Mouse (Mus musculus) gastrocnemius, postnatal 14 days (tissue): ENCODE measurements around the gene Sirt7. TPM values are rescaled to one million over a fixed set of nuclear protein-coding genes. Genes with fewer than 3 reads are reported as not detected.
A peak's percentile ranks its signal among the peaks of the same experiment; 100 is the strongest.
"Not testable (repeated sequence)": the region's sequence is repeated elsewhere in the genome, so short reads cannot be mapped to it uniquely, and the experiment has no call there.

Experiments
- DNase-seq: peaks from one replicate; pipeline ENCODE4 v3.0.0; 2021; ENCODE audit warnings: mixed read lengths
- intact Hi-C: fragments of 180-260 bp; cut with DNase I; formaldehyde crosslinking; loops from one replicate; pipeline ENCODE4 v1.15.1; 2025; ENCODE audit warnings: low total_unique reads
- total RNA-seq, 2 experiments: library from RNA; stranded (reverse); gene quantifications; 2 replicates each; pipeline ENCODE4 v1.2.3; 2021

Sirt7 gene
- total RNA-seq, 2 experiments from 2014 or later, result 5.2 to 5.4 TPM

- DNase-seq, result no peak
- intact Hi-C loops, result no loop called here
Measured at GRCm38 (mm10) chr11:120600716-120601115, 24.3 kb downstream of the Sirt7 start.

DNA sequence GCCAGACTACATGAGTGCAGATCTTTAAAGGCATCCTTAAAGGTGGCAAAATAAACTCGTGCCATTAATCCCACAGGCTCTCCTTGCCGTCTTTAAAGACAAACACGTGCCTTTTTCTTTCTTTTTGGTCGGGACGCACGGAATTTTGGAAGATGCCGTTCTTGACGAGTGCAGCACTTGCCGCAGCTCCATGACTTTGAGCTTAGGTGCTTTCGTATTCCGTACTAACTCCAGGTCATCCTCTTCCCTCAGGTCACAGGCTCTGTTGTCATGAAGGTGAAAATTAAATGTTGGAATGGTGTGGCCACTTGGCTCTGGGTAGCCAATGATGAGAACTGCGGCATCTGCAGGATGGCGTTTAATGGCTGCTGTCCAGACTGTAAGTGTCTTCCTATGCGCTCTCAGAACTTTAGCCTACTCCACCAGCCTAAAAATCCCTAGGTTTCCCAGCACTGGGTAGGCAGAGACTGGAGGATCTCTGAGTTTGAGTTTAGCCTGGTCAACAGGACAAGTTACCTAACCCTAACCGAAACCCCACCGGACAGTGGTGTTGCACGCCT, 26.0 kb downstream of the Sirt7 start:
- intact Hi-C loops, result no loop called here
- no peak for DNase-seq

GRCm38 (mm10) chr11:120598283-120598989, 26.6 kb downstream of the Sirt7 start, which contains the start of the genes Alyref and Anapc11:
Alyref (minus strand) TSS chr11:120598365.
Anapc11 (plus strand) TSS chr11:120598421.
- peak; percentile 94 for DNase-seq
- intact Hi-C loops, result no loop called here

DNA sequence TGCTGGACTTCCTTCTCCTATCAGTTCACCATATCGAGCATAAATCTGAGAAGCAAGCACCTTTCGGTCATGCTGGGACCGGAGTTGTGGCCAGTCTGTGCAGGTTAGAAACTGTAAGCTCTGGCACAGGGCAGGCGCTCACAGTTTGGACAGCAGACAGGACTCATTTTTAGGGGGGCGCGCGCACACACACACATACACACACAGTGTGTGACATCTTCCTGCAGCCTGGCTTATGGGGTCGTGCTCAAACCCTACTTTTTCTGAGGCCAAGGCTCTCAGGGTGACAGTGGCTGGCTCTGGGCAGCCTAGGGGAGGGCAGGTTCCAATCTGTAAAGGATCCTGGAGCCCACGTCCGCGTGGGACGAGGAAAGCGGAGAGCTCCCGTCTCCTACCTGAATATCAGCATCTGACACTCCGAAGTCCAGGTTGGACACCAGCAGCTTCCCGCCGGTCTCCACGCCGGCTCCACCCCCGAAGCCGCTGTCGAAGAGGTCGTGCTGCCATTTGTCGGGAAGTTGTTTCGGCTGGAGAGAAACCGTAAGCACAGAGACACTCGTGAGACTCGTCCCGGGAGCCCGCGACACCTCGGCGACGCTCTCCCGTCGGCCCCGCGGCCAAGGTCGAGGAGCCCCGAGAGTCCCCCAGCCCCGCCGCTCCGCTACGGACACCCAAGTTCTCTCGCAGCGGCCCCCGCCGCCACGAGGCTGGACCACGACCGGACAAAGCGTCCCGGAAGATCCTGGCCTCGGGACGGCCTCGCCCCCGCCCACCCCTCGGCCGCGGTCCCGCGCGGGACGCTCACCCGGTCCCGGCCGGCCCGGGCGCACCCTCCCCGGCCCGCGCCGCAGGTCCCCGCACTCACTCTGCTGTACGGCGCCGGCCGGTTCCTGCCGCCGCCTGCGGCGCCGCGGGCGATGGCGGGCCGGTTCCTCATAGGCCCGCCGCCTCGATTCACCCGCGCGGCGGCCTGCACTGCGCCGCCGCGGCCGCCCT, 27.5 kb downstream of the Sirt7 start:
- intact Hi-C loops, result no loop called here
- DNase-seq, result no peak

- intact Hi-C loops, result no loop called here
- DNase-seq, result no peak
Measured at GRCm38 (mm10) chr11:120588531-120588930, 36.5 kb downstream of the Sirt7 start.

DNA sequence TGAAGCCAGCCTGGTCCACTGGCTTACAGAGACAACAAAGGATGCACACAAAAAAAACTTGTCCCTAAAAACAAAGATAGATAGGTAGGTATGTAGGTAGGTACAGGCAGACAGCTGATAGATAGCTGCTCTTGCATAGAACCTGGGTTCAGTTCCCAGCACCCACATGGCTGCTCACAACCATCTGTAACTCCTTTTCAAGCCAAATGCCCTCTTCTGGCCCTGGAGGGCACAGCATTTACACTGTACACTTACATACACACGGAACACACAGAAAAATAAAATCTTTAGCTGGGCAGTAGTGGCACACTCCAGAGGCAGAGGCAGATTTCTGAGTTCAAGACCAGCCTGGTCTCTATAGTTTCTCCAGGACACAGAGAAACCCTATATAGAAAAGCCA, 41.1 kb downstream of the Sirt7 start:
- intact Hi-C loops, result no loop called here
- no peak for DNase-seq

DNA sequence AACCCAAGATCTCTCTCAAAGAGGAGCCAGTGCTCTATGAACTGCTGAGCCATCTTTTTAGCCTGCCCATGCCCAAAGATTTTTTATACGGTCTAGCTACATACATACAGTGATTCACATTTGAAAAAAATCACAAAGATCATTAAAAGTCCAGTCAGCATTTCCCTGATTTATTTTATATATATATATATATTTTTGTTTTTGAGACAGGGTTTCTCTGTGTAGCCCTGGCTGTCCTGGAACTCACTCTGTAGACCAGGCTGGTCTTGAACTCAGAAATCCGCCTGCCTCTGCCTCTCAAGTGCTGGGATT, 42.1 kb downstream of the Sirt7 start:
- intact Hi-C loops, DNase-seq: not testable (repeated sequence)

DNA sequence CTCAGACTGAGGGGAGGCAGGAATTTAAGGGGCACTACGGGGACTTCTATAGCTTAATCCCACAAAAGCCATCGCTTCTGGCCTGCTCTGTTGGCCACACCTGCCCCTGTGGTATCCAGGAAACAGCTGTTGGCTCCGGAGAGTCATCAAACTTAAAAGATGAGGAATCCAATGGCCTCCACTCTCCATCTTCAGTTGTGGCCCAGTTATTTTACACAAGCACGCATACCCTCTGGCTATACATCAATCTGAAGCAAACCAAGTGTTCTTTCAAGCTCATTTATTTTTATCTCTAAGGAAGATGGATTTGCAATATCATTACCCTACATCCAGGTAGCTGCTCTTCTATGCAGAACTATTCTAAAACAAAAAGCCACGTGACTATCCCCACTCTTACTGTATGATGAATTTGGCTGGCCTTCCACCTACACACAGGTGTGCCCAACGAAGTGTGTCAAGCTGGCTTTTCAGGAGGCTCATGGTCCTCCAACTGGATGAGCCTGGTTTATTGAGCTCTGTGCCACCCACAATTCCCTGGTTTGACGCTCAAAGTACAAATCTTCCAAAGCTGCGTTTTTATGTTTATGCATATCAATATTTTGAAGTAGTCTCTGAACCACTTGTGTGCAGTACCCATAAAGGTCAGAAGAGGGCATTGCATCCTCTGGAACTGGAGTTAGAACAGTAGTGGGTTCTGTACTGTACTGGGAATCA, 42.6 kb downstream of the Sirt7 start:
- intact Hi-C loops, result no loop called here
- DNase-seq, result no peak

DNA sequence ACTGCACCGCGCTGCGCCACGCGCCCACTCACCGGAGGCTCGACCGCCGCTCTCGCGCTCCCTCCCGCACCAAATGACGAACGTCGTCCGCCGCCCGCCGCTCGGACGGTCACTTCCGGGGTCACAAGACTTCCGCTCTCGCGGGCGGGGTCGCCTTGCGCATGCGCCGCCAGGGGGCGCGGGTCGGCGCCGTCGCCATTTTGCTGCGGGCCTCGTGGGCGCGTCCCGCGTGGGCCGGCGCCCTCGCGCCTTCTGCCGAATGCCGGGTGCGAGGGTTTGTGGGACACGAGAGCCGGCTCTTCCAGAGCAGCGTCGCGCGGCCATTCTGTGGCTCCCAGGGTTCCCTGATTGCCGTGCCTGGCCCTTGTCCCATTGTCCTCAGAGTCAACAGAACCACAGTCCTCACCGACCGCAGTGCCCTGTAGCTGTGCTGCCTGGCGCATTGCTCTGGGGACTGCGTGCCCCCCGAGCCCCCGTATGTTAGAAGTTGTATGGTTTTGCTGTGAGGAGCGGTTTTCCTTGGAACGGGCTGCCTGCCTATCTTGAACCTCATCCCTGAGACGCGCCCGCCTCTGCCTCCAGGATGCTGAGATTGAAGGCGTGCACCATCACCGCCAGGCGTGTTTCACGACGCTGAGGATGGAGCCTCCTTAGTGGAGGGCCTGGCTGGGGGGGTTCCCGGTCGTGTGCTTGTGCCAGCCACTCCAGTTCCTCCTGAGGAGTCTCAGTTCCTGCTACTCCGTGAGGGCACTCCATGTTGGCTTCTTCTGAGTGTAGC, 43.4 kb downstream of the Sirt7 start, which contains the start of gene Arhgdia:
TSS of gene Arhgdia (minus strand) at position 135 of the 778 bp plus-strand sequence.
- DNase-seq, result peak; percentile 91
- intact Hi-C loops, result no loop called here

GRCm38 (mm10) chr11:120580871-120581331, 44.1 kb downstream of the Sirt7 start:
- DNase-seq, result peak; percentile 47
- intact Hi-C loops, result no loop called here

GRCm38 (mm10) chr11:120580190-120580589, 44.9 kb downstream of the Sirt7 start:
- DNase-seq, result no peak
- intact Hi-C loops, result no loop called here

DNA sequence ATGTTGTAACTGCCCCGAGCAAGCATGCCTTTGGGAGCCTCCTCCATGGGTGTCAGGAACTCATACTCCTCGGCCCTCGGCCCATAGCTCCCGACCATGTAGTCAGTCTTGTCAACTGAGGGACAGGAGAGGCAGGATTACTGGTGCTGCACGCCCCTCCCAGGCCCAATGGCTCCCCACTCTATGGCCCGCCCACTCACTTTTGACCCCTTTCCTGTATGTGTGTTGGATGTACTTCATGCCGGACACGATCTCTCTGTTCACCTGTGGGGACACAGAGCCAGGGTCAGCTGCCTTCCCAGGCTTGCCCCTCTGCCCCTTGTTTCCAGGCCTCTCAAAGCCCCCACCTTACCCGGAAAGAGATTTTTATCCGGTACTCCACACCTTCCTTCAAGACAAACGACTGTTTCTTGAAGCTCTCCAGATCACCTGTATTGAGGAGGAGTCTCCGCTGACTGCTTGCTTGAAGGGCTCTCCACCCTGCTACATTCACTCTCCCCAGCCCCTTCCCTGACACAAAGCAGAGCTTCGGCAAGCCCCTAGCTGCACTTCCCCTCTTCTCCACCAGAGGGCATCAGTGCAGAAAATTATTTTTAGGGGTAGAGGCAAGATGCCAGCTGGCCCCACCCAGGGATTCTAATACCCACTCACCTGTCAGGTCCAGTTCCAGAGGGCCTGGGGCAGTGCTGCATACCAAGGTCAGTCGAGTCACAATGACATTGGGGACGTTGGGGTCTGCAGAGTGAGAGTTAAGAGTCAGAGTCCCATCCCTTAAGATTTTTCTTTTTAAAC, 45.5 kb downstream of the Sirt7 start:
- intact Hi-C loops, result no loop called here
- DNase-seq, result peak; percentile 70

- intact Hi-C loops, result no loop called here
- DNase-seq, result no peak
Measured at GRCm38 (mm10) chr11:120578694-120579243, 46.3 kb downstream of the Sirt7 start.

- intact Hi-C loops, result no loop called here
- peak; percentile 17 for DNase-seq
Measured at GRCm38 (mm10) chr11:120578024-120578693, 46.9 kb downstream of the Sirt7 start.

- no peak for DNase-seq
- intact Hi-C loops, result no loop called here
Measured at GRCm38 (mm10) chr11:120577211-120578023, 47.6 kb downstream of the Sirt7 start.

DNA sequence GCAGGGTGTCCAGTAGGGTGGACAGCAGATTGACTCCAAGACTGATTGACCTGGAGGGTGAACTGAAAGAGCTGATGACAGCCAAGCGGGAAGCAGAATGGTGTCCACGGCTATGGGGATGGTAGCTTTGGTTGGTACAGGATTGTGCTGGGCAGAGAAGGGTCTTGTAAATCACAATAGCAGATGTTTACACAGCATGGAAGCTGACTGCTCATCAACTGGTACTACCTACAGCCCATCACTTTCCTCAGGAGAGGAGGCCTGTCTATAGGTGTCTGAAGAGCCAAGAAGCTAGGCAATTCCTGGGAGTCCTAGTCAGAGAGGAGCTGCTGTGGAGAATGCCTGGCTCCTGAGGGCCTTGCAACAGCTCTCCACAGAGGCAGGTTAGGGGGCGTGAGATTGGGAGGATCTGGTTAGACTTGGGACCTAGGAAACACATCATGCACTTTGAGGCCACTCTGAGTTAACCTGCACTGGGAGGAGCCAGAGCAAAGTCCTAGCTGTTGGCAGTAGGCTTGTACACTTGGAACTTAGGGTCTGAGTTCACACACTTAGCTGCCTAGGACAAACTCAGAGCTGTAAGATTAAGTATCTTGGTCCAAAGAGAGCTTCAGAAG, 48.6 kb downstream of the Sirt7 start:
- DNase-seq, result no peak
- intact Hi-C loops, result no loop called here
